Mouse (Mus musculus) liver, postnatal 0 days (tissue): Measurements from ENCODE around the gene Ffar3.

ENCODE experiments used
- CTCF ChIP-seq: sonication (generic); IDR thresholded peaks from 2 replicates; pipeline ENCODE4 v1.5.1; 2016; ENCODE audit warnings: antibody characterized with exemption, low read depth
- EP300 ChIP-seq: IDR thresholded peaks from 2 replicates; pipeline ENCODE4 v1.6.1; 2016; ENCODE audit warnings: antibody characterized with exemption, low read depth, mild to moderate bottlenecking

DNA sequence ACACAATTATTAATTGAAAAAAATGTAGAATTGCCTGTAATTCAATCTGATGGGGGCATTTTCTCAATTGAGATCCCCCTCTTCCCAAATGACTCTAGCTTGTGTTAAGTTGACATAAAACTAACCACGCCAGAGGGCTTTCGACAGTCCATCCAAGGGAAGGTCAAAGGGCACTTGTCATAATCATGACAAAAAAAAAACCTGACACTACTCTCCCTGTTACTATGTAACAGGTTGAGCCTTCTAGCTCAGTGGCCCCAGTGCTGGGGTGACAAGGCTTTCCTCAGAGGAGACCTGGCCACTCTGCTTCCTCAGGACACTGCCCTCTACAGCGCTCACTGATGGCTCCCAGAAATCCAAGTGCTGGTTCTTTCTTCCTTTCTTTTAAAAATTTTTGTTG is 31.7 kb downstream of the Ffar3 start:
- TF ChIP-seq CTCF = no peak
- TF ChIP-seq EP300 = no peak
